Mouse (Mus musculus) gastrocnemius, postnatal 4 days (tissue): ENCODE results near the gene Fam71f2. TPM values are rescaled to one million over a fixed set of nuclear protein-coding genes. Genes with fewer than 3 reads are reported as not detected.

ENCODE experiments used
- total RNA-seq, 2 experiments: library from RNA; stranded (reverse); gene quantifications; 2 replicates each; pipeline ENCODE4 v1.2.3; 2021

Gene Fam71f2
- total RNA-seq, 2 experiments from 2014 or later, result 0.31 TPM; not detected in 1

Other genes starting within 250 kb of the Fam71f2 start
- gene Lep, start 219.4 kb upstream of the Fam71f2 start, total RNA-seq, result 1 to 10 TPM; 1.0 to 2.1 TPM
- gene Rbm28, start 114.6 kb upstream of the Fam71f2 start, total RNA-seq, result 10 to 100 TPM; 20.6 to 21.7 TPM
- gene Prrt4, start 100.0 kb upstream of the Fam71f2 start, total RNA-seq, result 1 to 10 TPM; 1.0 to 1.4 TPM
- 10 to 100 TPM; 25.3 to 29.8 TPM for gene Impdh1, start 63.2 kb upstream of the Fam71f2 start, total RNA-seq
- 1 to 10 TPM; 7.5 to 9.5 TPM for gene Hilpda, start 7.1 kb upstream of the Fam71f2 start, total RNA-seq
- gene Fam71f1, start 39.5 kb downstream of the Fam71f2 start, total RNA-seq, result not detected
- gene Calu, start 68.5 kb downstream of the Fam71f2 start, total RNA-seq, result 100 to 1,000 TPM; 266 to 268 TPM
- gene Opn1sw, start 108.9 kb downstream of the Fam71f2 start, total RNA-seq, result under 1 TPM; 0.44 to 0.98 TPM
- gene Ccdc136, start 116.7 kb downstream of the Fam71f2 start, total RNA-seq, result 10 to 100 TPM; 20.1 to 28.9 TPM
- gene Flnc, start 153.7 kb downstream of the Fam71f2 start, total RNA-seq, result 100 to 1,000 TPM; 491 to 520 TPM
- 10 to 100 TPM; 90.5 to 92.1 TPM for gene Atp6v1f, start 188.1 kb downstream of the Fam71f2 start, total RNA-seq
- not detected for gene Atp6v1fnb, start 191.8 kb downstream of the Fam71f2 start, total RNA-seq
- 10 to 100 TPM; 37.6 to 40.5 TPM for gene Kcp, start 228.4 kb downstream of the Fam71f2 start, total RNA-seq
- 1 to 10 TPM; 3.7 to 4.5 TPM for gene Irf5, start 247.0 kb downstream of the Fam71f2 start, total RNA-seq